Mouse (Mus musculus) brain, embryonic 14.5 days (tissue): ENCODE results near the gene Sstr3. TPM values are rescaled to one million over a fixed set of nuclear protein-coding genes. Genes with fewer than 3 reads are reported as not detected.

Experiments used
- DNase-seq: peaks from one replicate; pipeline ENCODE4 v3.0.0-alpha.2; 2011; ENCODE audit warnings: low read depth
- CTCF ChIP-seq: fragments of 200-500 bp; IDR thresholded peaks from 2 replicates; pipeline ENCODE4 v1.5.1; 2012; ENCODE audit warnings: inconsistent platforms, mild to moderate bottlenecking, moderate library complexity, borderline replicate concordance; ENCODE audit not compliant: insufficient read depth, insufficient read length; ENCODE audit errors: extremely low read depth
- POLR2A ChIP-seq: fragments of 200-500 bp; IDR thresholded peaks from 2 replicates; pipeline ENCODE4 v1.6.1; 2012; ENCODE audit warnings: mild to moderate bottlenecking, inconsistent platforms, borderline replicate concordance; ENCODE audit not compliant: poor library complexity, insufficient read depth, insufficient read length, severe bottlenecking; ENCODE audit errors: extremely low read depth
- polyA plus RNA-seq: library from polyadenylated mRNA; depleted of rRNA; stranded (reverse); fragments of >200 nt; gene quantifications from 2 replicates; pipeline ENCODE4 v1.2.3, GENCODE M21; 2012

Sstr3 gene
- polyA plus RNA-seq, 1 experiment: 1.5 TPM

DNA sequence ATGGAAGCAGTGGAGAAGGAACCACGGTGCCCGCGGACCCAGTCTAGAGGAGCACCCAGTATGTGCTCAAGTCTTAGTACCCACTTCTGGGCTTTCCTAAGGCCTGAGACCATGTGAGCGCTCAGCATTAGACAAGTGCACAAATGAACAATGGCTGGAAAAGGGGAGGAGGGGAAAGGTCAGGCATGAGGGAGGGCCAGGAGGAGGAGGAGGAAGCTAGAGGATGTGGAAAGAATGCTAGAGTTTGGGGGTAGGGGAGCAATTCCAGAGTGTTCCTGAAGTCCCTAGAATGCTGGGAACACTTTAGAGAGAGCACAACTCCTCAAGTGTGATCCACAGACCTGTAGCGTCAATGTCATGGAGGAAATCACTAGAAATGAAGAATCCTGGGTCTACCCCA lies 20.3 kb downstream of the Sstr3 start:
- DNase-seq: no peak

DNA sequence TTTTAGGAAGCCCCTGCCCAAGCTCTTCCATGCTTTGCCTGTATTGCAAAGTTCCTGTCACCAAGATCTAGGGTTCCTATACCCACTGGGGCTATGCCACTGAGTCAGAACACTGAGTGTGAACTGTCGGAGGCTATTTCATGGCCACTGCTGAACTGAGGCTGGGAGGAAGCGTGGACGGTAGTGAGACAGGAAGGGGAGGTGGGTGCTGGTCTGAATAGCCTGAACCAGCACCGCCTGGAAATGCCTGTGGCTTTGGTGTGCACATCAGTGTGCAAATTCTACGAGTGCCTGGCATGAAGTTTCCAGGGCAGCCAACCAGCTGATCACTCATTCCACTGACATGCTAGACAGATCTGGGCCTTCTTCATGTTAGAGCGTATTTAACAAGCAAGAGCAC lies 22.6 kb downstream of the Sstr3 start:
- TF ChIP-seq POLR2A: no peak

More for the DNA sequence above, 20.3 kb downstream of the Sstr3 start:
- TF ChIP-seq POLR2A (no peak), CTCF (no peak)

DNA sequence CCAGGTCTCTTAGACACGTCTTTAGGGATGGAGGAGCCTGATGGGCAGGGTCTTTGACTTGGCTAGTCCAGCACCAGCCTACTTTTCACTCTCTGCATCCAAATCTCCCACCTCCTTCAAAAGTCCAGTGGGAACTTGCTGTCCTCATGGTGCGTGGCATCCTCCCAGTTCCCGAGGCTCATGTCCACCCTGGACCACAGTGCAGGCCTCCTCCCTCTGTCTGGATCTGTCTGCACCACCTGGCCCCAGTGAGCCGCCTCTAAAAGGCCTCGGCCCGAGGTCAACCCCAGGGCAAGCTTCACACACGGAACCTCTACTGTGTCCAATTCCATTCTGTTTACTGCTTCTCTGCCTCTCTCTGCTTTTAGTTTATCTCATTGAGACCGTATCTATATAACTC lies 23.2 kb downstream of the Sstr3 start:
- no peak for TF ChIP-seq POLR2A
- TF ChIP-seq CTCF: no peak
- no peak for DNase-seq

More for the DNA sequence above, 22.6 kb downstream of the Sstr3 start:
- DNase-seq: no peak

DNA sequence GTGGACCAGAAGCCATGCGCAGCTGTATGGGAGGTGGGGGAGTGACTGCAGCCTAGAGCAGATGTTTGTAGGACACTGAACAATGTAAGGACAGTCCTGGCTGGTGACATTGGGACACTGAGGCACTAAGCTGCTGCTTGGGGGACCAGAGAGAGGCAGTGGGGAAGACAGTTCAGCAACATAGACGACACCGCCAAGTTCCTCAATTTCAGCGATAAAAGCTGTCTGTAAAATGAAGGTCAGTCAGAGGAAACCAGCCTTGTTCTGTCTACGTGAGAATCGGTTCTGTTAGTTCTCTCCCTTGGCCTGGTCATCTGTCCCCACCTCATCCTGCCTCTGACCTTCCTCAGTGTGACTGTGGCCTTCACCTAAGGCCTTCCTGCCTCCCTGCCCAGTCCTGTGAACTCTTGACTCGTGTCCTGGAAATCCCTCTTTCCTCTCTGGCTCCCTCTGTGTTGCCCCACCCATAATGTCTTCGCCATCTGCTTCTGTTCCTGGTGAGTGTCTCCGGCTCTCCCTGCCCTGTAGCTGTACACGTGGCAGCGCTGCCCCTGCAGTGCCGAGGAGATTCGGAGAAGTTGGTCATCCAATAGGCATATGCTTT lies 24.3 kb downstream of the Sstr3 start:
- DNase-seq: no peak
- no peak for TF ChIP-seq POLR2A
- no peak for TF ChIP-seq CTCF

DNA sequence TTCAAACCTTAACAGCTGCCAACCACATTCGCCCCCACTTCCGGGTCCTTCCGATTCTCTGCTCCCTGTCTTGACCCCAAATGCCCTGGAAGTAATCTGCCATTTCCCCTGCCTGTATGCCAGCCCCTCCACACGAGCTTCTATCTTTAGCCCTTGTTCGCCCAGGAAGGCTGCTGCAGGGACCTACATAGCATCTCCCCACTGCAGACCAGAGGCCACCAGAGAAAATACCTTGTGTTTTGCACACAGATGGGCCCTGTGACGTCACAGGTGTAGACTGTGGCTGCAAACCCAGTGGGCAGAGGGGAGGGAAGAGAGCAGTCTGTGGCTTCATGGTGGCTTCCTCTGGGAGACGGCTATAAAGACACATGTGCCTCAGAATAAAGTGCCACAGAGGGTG lies 26.3 kb downstream of the Sstr3 start:
- TF ChIP-seq POLR2A (no peak), CTCF (no peak)
- DNase-seq: no peak

DNA sequence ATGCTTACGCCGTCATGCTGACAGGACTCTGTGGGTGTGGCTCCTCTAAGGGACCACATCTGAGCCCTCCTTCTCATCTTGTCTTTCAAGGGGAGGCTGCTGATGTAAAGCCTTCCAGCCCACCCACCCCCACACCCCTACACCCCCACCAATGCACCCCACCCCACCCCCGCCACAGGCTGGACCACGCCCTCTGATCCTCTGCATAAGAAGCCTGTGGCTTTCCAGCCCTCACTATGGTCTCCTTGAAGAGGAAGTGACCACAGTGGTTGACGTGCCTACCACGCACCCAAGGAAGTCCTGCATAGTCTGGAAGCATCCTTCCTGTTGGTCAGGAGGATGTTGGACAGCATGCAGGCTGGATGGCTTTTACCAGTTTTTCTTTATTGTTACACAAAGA lies 28.7 kb downstream of the Sstr3 start:
- TF ChIP-seq CTCF (no peak), POLR2A (no peak)
- no peak for DNase-seq

DNA sequence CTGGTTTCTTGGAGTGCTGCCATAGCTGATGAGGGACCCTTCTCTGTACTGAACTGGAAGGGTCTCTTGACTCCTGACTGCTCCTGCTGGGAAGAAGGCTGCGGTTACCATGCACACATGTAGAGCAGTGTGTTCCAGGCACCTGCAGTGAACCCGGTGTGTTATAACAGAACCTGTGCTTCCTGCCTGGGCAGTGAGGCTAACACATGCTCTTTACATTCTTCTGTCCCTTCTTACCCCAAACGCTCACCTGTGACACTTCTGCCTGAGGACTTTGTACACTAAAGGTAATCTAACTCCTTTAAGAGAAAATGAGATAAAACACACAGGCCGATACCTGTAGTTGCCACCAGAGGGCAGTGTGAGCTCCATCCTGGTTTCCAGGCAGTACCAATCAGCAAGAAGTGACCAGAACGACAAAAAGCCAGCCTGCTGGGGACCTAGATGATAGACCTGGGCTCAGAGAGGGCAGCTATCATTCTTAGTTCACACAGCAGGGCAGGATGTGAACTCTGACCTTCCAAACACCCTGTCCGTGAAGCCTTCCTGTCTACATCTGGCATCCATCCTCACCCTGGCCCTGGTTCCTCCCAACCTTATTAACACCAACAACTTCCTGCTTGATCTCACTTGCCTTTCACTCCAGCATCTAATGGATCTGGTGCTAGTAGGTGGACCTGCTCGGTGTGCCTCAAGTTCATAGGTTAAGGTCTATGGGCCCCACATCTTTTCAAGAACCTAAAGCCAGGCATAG lies 29.9 kb downstream of the Sstr3 start:
- DNase-seq: peak; percentile 82
- TF ChIP-seq POLR2A (no peak), CTCF (peak; percentile 87)

DNA sequence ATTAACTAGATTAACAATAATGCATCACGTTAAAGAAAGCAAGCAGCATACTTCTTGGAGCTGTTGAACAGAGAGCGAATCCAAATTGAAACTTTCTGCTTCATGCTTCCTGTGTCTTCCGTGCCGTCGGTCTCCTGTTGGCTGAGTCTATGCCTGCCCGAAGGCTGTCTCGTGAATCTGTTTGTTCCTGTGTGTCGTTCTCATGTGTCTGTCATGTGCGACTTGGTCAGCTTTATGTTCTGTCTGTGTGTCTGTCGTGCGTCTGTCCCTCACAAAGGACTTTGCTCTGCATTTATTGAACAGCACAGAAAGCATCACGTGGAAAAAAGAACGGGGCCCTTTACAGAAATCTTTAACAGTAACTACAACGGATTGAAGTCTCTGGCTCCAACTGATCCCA lies 31.5 kb downstream of the Sstr3 start:
- TF ChIP-seq POLR2A: no peak
- no peak for TF ChIP-seq CTCF

DNA sequence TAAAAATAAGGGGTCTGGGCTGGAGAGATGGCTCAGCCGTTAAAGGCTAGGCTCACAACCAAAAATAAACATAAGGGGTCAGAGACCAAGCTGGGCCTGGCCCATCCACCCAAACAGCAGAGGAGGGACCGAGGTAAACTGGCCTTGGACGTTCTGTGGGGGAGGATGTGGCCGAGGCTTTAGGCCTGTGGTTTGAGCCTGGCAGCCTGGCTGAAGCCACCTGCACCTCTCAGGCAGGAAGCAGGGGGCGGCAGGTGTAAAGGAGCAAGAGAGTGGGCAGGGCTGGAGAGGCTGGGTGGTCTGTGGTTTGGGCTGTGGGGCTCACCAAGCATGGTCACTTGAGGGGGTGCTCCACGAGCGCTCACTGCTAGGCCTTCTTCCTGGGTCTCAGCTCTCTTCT lies 32.5 kb downstream of the Sstr3 start:
- DNase-seq: no peak
- TF ChIP-seq POLR2A (no peak), CTCF (no peak)

More for the DNA sequence above, 31.5 kb downstream of the Sstr3 start:
- DNase-seq: no peak

DNA sequence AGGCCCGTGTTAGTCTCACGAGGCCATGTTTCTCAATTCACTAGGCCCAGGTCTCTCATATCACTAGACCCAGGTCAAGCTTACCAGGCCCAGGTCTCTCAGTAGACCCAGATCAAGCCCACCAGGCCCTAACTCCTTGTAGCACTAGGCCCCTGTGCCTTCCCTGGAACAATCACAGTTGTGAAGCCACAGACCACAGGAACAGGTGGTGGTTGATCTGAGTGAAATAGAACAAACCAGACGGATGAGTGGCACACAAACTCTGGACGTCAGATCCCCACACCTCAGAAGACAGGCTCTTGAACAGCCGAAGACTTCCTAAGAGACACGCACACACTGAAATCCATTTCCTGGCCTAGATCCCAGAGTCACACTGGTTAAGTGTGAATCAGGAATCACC lies 33.7 kb downstream of the Sstr3 start:
- DNase-seq: no peak
- TF ChIP-seq POLR2A (no peak), CTCF (no peak)

DNA sequence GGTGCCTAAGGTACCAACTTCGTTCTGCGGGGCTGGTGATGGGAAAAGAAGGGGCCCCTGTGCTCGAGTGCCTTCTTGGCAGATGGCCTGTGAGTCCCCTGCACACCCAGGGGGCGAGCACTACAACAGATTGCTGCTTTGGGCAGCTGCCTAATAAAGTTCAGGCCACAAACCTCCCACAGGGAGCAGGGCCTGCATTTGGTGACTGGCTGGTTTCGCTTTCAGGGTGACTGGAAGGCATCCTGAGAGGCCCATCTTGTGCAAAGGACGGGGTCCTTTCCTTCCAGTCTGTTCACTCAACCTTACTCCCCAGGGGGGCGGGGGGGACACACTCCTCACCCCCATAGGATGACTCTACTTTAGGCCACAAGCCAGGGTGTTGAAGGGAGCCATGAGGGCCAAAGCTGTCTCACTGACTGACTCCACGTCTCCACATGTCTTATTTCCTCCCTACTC lies 34.3 kb downstream of the Sstr3 start:
- no peak for DNase-seq
- TF ChIP-seq POLR2A: no peak
- no peak for TF ChIP-seq CTCF

DNA sequence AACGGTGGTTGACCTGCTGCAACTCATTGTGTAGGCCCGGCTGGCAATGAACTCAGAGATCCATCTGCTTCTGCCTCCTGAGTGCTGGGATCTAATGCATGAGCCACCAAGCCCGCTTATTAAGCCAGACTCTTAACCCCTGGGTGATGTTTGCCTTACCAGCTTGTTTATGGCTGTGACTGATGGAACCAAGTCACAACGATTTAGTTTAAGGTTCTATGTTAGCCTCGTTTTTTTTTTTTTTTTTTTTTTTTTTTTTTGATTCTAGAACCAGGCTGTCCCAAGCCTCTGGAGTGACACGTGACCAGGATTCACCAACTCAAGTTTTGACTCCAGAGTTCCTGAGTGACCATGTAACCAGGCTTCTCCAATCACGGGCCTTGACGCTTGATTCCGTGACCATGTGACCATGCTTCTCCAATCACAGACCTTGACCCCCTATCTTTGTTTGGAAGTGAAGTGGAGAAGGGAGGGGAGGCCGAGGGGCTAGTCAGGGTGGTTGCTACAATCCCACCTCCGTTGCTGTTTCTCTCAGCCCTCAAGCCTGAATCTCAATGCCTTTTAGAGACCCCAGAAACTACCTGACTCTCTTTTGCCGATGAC lies 35.1 kb downstream of the Sstr3 start:
- TF ChIP-seq CTCF (no peak), POLR2A (no peak)
- peak; percentile 43 for DNase-seq

DNA sequence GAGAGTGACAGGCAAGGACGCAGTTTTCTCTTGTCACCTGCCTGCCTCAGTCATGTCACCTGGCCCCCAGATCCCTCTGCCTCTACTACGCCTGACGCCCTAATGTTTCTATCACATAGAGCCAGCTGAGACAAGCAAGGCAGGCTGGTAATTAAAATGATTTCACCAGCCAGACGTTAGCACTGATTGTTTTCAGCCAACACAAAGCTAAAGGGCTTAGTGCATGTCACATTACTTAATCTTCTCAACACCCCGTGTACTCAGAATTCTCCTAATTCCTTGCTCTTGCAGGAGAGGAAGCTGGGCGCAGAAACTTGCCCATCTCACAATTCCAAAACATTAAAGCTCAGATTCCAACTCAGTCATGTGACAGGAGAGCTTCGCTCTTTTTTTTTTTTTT lies 36.0 kb downstream of the Sstr3 start:
- peak; percentile 37 for DNase-seq
- TF ChIP-seq CTCF (no peak), POLR2A (no peak)

DNA sequence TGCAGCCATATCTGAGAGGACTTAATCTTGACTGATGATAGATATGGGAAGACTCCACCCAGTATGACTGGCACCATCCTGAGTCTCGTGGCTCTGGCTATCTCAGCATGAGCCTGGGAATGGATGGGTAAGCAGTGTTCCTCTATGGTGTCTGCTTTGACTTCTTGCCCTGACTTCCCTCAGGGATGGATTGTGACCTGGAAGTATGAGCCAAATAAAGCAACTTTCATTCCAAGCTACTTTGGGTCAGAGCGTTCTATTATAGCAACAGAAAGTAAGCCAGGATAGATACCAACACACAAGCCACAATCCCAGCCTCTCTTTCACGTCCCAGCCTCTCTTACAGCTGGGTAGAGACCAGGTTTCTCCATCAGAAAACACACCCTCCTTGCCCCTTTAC lies 38.9 kb downstream of the Sstr3 start:
- no peak for DNase-seq
- TF ChIP-seq CTCF (no peak), POLR2A (no peak)

DNA sequence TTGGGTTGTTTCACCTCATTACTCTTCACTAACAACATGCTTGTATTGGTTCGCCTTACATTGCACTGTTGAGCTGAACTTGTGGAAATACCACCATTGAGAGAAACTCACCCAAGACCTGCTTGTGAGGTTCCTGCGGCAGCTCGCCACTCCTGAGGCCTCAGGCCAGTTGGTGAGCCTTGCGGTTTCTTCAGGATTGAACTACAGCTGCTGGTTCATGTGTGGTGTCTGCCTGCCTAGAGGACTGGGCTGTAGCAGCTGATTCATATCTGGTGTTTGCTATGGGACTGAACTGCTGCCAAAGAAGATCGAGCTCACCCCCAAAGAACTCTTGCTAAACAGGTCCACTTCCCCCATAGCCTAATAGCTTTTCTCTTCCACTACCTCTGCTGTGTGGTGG lies 39.7 kb downstream of the Sstr3 start:
- no peak for DNase-seq
- TF ChIP-seq CTCF: no peak
- no peak for TF ChIP-seq POLR2A

DNA sequence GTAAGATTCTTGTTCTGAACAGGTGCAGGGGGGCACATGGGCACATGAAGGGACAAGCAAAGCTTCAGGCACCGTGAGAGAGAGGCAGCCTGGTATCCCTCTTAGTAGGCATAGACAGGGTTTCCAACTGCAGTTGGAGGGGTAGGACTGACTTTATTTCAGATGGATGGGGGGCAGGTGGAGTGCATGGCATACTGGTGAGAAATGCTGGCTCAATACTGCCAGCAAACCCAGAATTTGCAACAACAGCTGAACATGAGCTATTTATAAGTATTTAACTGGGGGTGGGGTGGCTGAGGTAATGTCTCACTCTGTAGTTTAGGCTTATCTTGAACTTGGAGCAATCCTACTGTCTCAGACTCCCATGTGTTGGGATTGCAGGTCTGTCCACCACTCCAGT lies 40.5 kb downstream of the Sstr3 start:
- DNase-seq: no peak
- TF ChIP-seq CTCF: no peak
- TF ChIP-seq POLR2A: no peak
